Mouse (Mus musculus): Measurements from ENCODE around the gene Gm10840.
"Not testable (repeated sequence)": the region's sequence is repeated elsewhere in the genome, so short reads cannot be mapped to it uniquely, and the experiment has no call there.

The Gm10840 gene

DNA sequence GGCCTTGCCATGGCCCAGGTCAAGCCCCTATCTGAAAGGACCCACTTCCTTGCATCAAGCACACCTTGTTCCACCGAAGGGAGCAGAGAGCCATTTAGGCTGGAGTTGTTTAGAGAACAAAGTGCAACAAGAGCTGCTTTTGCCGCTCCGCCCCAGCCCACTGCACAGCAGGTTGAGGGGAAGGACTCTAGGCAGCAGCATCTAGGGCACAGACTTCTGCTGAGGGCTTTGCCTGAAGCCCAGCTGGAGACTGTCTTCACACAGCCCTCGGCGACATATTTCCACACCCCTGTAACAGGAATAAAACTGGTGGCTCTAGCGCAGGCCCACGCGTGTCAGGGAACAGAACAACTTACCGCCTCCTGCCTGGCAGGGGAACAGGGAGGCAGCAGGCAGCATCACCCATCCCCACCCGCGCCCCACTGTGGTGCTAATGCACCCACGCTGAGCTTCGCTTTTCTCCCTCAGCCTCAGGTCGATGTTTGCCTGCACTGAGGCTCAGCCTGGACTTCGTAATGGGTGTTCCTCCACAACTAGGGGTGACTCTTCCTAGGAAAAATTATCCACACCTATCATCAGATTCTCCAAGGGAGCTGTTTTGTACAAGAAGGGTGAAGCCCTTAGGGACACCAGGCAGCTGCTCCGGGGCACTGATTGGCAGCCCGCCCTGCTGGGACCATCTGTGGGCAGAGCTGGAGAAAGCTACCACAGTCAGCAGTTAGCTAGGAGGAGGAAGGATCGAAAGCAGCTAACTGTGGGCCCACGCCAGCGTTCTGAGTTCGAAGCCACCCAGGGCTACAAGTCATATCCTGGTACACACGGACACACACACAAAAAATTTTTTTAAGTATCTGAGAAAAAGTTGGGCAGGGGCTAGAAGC lies at the start of gene Gm10840, which contains the start of gene Limd2:
TSS of gene Gm10840 (plus strand) at position 10 of the 881 bp plus-strand sequence.
TSS of gene Limd2 (minus strand) at position 20 of the 881 bp plus-strand sequence.
- DNase-seq (ENCODE audit: low read depth), result no peak

DNA sequence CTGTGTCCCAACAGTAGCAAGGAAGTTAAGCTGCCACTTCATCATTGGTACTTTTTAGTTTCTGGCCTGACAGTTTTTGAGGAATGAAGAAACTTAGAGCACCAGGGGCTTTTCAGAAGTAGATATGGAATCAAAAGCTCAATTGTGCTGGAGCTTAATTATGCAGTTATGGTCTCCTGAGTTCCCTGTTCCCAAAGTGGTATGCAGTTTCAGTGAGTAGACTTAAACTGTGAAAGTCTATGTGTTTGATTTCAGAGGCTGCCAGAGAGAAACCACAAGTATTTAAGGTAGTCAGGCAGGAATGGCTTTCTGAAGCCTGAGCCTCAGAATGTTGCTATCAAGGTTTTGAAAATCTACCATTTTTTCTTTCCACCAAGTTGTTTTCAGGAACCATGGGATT lies 49.0 kb upstream of the Gm10840 start:
- DNase-seq (ENCODE audit: low read depth), result peak; percentile 57

DNA sequence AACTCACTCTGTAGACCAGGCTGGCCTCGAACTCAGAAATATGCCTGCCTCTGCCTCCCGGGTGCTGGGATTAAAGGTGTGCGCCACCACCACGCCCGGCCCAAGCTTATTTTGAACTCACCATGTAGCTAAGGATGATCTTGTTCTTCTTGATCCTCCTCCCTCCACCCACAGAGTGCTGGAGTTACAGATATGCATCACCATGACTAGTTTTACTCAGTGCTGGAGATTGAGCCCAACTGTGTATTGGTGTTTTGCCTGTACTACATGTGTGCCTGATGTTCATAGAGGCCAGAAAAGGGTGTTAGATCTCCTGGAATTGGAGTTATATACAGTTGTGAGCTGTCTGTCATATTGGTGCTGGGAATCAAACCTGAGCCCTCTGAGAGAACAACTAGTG lies 38.4 kb upstream of the Gm10840 start:
- no peak for DNase-seq (ENCODE audit: low read depth)

DNA sequence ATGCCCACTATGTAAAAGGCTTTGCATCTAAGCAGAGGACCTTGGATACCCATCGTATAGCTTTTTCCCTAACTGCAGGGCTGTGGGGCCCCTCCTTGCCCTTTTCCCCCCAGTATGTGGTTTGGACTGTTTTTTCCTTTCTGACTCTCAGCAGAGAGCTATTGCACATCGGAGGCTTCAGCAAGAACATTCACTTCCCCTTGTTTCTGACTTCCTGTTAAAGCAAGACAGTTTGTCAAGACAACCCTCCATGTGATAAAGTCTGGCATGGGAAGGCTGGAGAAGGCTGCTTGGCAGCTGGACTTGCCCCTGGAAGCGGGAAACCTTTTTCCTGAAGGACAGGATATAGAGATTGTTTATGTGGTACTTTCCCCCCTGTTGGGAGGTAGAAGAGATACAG lies 37.9 kb upstream of the Gm10840 start:
- no peak for DNase-seq (ENCODE audit: low read depth)

DNA sequence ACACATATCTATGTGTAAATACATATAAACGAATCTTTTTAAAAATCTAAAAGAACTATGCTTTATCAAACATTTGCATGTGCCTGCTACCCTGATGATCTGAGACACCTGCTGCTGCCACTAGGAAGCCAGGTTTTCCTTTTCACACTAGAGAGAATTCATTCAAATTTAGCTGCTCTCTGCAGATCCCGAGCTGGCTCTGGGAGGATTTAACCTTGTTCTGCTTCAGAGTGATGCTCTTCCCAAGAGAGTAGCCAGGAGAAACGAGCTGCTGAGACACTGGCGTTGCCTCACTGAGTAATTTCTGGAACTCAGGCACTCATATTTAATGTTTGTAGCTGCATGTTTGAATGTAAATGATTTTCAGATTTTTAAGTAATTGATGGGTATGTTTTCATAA lies 35.9 kb upstream of the Gm10840 start:
- DNase-seq (ENCODE audit: low read depth), result no peak

DNA sequence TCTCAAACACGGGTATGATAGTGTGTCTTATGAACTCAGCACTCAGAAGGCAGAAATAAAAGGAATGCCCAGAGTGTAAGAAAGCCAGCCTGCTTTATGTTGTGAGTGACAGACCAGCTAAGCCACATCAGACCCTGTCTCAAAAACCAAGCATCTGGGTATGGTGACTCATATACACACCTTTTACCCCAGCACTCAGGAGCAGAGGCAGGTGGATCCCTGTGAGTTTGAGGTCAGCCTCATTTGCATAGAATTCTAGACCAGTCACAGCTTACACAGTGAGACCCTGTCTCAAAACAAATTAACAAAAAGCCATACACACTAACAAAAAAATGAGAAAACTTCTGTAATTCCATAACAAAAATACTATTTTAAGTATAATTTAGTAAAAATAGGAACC lies 34.8 kb upstream of the Gm10840 start:
- DNase-seq (ENCODE audit: low read depth), result no peak

DNA sequence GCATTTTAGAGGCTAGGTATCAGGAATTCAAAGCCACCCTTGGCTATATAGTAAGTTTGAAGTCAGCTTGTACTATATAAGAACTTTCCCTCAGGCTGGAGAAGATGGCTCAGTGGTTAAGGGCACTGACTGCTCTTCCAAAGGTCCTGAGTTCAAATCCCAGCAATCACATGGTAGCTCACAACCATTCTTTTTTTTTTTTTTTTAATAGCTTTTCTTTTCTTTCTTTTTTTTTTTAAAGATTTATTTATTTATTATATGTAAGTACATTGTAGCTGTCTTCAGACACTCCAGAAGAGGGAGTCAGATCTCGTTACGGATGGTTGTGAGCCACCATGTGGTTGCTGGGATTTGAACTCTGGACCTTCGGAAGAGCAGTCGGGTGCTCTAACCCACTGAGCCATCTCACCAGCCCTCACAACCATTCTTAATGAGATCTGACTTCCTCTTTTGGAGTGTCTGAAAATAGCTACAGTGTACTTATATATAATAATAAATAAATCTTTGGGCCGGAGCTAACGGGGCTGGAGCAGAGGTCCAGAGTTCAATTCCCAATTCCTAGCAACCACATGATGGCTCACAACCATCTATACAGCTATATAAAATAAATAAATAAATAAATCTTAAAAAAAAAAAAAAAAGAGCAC lies 33.8 kb upstream of the Gm10840 start:
- not testable (repeated sequence) for DNase-seq (ENCODE audit: low read depth)

DNA sequence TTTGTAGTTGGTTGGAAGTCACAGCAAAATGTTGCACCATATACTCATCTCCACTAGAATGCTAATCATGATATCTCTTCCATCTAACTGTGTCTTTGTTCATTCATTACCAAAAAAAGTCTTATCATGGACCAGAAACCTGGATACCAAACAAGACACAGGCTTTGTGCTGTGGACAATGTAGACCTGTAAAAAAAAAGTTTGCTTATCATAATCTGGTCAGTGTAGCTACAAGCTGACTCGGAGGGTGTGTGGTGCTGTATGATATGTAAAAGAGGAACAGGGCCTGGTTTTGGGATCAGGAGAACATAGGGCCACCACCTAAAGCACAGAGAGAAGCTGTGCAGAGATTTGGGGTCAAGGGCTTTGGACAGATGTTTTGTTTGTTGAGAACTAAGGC lies 31.2 kb upstream of the Gm10840 start:
- no peak for DNase-seq (ENCODE audit: low read depth)

DNA sequence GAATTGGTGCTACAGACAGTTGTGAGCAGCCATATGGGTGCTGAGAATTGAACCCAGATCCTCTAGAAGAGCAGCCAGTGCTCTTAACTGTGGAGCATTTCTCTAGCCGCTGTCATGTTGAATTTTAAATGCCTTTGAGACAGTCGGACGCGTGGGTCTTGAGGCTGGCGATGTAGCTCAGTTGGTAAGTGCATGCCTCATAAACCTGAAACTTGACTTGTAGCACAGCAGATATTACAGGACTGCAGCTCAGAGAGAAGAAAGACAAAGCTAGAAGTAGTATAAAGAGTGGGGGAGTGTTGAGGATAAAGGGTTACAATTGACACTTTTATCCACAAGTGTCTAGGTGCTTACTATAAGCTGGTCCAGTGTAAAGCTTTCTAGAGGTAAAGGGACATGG lies 28.1 kb upstream of the Gm10840 start:
- no peak for DNase-seq (ENCODE audit: low read depth)

DNA sequence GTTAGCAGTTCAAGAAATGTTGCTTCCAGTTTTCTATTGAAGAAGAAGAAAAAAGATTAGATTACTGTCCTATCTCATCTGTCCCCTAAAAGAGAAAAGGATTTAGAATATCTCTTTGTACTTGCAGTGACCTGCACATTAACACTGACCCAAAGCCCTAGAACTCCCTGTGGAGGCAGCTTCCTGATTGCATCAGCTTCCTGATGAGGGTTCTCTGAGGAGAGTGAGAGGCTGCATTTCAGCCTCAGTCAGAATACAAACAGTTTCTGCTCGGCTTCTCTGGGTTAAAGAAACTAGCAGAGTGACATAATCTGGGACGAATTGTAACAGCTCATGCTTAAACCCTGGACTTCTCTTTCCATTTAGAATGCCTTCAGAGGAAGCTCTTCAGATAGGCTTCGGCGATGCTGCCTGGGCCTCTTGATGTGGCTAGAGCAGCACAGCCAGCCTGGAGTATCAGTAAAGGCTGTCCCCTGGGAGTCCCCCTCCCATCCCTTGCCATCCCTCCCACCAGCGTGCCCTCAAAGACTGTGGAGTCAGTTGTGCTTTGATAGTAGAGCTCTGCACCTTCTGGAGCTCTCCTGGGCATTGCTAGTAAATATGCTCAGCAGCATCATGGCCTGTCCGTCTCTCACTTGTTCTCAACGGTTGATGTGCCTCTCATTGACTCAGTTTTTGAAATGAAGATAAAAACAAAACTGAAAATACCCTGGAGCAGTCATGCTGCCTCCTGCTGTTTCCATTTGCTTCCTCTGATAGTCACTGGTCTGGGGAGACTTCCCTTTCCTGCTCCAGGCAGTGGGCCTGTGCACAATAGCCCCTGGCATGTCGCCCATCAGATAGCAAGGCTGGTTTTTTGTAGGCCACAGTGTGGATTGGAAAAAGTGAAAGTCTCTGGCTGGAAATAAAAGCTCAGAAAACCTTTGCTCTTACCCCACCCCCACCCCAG lies 25.8 kb upstream of the Gm10840 start:
- DNase-seq (ENCODE audit: low read depth), result peak; percentile 46

DNA sequence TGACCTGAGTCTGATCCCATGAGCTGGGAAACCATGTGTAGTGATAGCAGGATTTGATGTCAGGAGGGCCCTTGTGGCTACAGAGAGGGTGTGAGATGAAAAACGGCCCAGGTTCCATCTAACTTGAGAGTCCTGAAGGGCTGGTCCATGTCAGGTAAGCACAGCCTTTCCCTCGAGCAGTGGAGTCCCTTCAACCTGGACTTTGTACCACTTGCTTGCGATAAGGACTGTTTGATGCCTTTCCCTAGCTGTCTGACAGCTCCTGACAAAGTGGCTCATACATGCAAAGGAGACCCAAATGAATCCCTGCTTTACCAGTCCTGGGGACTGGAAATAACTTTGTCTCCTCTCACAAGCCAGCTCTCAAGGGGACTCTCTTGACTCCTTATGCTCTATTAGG lies 9.4 kb upstream of the Gm10840 start:
- no peak for DNase-seq (ENCODE audit: low read depth)

DNA sequence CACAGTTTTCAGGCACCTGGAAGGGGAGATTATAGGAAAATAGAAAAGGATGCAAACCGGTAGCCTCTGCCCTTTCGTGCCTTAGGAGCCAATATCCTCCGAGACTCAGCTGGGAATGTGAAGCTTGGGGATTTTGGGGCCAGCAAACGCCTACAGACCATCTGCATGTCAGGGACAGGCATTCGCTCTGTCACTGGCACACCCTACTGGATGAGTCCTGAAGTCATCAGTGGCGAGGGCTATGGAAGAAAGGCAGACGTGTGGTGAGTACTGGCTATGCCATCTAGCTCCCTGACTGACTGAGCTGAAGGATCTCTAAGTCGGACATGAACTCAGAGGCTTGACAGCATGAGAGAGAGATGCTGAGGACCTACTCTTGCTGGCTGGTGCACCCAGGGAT lies 8.5 kb upstream of the Gm10840 start:
- DNase-seq (ENCODE audit: low read depth), result no peak

DNA sequence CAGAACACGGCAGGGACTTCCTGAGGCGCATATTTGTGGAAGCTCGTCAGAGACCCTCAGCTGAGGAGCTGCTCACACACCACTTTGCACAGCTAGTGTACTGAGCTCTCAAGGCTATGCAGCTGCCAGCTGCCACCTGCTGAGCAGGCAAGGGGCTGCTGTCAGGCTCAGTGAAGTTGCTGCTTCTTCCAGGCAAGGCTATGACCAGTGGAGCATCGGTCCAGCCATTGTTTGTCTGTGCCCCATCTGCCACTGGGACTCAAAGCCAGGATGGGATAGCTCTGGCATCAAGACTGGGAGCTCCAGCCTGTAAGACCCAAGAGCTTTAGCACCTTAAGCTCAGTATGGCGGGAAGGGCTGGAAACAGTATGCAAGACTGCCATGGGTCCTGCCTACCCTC lies 6.6 kb upstream of the Gm10840 start:
- DNase-seq (ENCODE audit: low read depth), result no peak

DNA sequence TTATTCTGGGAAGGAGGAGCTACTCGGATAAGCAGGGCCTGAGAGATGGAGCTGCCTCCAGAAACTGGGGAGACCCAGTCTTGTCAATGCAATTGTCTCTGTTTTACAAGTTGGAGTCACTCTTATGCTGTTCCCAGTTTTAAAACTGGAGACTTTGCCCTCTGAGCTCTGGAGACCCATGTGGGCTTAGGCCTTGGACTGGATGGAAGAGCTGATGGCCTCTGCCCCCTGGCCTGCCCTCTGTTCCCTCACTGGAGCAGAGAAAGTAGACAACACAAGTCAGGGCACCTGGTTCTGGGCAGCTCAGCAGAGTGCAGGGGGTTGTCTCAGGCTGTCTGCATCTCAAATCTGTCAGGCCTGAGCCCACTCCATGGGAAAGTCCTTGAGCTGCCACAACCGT lies 5.9 kb upstream of the Gm10840 start:
- no peak for DNase-seq (ENCODE audit: low read depth)

DNA sequence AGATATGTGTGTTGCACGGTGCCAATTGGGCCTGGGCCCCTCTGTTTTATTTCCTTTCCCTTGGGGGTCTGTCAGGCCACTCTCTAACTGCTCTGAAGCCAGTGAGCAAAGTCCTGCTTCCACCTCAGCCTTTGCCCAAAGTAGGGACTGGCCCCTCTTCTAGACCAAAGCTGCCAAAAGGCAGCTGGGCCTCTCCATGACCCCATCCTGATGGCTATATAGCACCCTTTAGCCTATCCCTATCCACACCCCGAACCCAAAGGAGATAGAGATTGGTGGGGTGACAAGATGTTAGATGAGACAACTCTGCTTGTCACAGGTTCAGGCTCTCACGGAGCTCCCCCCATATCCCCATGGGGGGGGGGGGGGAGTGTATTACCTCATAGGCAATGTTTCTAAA lies 4.9 kb upstream of the Gm10840 start:
- DNase-seq (ENCODE audit: low read depth), result no peak

DNA sequence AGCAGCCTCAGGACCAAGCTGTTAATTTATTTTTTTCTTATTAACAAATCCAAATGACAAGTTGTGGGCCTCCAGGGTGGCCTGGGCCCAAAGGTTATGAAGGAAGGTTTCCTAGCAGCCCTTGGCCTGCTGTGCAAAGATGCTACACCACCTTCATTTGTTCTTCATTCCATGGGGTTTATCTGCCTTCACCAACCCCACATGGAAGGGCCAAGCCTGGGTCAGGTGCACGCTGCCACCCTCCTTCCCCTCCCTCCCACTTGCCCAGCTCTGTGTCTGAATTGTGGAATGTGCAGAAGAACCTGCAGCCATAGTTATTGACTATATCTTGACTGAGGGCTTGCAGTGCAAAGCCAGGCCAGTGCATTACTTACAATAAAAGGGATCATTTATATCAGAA lies 4.4 kb upstream of the Gm10840 start:
- no peak for DNase-seq (ENCODE audit: low read depth)

DNA sequence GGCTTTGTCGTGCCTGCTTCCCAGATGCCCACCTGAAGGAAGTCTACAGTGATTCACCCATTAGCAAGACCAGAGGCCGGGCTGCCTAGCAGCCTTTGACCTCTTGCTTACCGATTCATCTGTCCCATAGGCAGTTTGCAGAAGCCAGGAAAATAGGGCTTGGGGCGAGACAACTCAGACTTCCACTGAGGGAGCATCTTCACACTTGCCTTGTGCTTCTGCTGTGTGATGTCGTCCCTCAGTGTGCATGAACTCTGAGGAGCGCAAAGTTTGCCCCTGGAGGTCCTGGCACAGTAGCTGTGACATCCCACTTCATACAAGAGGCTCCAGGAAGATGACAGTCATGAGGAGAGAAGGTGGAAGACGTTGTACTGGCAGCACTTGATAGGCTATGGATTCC lies 3.5 kb upstream of the Gm10840 start:
- DNase-seq (ENCODE audit: low read depth), result no peak

DNA sequence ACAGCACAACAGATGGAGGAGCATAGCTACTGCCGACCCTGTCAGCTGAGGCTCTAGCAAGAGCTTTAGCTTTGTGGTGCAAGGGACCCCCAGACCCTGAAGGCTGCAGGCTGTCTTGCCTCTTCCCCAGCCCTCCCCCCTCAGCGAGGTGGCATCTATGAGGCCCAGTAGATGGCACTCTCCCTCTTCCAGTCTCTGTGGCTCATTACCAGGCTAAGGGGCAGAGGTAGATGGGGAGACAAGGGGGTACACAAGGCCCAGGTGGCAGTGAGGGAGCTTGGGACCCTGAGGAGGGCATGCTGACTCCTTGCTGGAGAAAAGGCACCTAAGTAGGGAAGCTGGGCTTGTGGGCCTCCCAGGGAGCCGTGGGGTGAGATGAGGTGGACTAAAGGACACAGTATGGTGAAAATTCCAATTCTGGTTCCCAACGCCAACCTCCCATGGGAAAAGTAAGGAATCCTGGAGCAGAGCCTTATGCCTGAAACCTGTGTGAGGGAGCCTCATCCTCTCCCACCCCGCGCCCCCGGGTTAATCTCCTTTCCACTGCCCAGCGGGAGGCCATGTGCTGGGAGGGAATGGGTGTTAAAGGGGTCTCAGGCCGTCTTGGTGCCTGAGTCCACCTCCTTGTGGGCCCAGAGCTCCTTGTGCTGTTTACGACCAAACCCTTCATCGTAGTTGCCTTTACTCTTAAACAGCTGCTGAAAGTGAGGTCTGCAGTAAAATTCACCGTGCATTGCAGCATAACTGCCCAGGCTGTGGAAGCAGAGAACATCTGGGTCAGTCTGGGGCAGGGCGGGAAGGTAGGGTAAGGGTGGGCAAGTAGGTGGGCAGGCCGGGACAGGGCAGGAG lies 2.3 kb upstream of the Gm10840 start:
- no peak for DNase-seq (ENCODE audit: low read depth)

DNA sequence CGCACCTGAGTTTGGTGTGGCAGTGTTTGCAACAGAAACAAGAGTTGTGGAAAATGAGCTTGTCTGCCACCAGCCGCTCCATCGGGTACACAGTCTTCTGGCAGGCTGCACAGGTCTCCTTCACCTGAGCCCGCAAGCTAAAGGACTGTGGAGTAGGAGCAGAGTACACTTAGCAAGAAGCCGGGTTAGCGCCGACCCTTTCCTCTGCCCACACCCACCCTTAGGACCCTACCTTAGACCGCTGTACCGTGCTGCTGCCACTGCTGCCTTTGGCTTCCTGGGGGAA lies 1.8 kb upstream of the Gm10840 start:
- no peak for DNase-seq (ENCODE audit: low read depth)

DNA sequence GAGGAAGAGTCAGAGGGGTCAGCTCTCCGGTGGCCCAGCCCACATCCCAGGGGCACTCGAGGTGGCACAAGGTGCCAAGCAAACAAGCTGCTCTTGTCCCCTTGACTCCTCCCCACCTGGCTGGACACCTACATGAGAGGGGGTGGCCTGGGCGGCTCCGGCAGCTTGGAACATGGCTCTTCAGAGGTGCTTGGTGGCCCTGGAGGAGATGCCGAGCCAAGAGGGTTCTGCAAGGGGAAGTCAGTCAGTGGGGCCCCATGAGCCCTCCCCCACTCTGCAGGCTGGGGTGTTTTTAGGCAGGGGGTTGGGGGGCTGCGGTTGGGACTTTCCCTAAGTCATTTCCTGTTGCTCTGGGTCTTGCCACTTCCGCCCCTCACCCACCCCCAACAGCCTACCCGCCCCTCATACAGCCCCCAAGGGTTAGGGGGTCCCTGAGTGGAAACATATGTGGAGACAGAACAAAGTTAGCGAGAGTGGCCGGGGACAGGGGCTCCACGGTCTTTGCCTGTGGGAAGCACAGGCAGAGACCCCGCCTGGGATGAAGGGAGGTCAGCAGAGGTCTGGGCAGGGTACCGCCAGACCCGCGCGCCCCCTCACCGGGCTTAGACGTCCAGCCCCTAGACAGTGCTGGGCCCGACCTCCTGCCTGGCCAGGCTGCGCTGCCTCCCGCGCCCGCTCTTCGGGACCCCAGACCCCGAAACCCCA lies 1.3 kb upstream of the Gm10840 start:
- DNase-seq (ENCODE audit: low read depth), result no peak

Data from fibroblast of lung, adult 2 months (primary cell).